Mouse (Mus musculus) limb, embryonic 13.5 days (tissue): ENCODE measurements around the gene Frmd8. TPM values are rescaled to one million over a fixed set of nuclear protein-coding genes. Genes with fewer than 3 reads are reported as not detected.
A peak's percentile ranks its signal among the peaks of the same experiment; 100 is the strongest.

Experiments used
- ATAC-seq: fragments of 200-750 bp; cut with Nextera tagmentation; 2 replicates; pipeline ENCODE4 v1.8.0; 2017; ENCODE audit warnings: low read depth, moderate number of reproducible peaks, moderate TSS enrichment; ENCODE audit not compliant: low FRiP score
- H3K27ac ChIP-seq: fragments of 300-500 bp; sonication (generic); 2 replicates; pipeline ENCODE4 v1.5.1; 2015; ENCODE audit warnings: inconsistent platforms, mild to moderate bottlenecking, moderate library complexity
- H3K27me3 ChIP-seq: fragments of 300-500 bp; sonication (generic); 2 replicates; pipeline ENCODE4 v1.6.1; 2015; ENCODE audit warnings: mild to moderate bottlenecking, inconsistent platforms
- H3K36me3 ChIP-seq: fragments of 300-500 bp; sonication (generic); 2 replicates; pipeline ENCODE4 v1.6.1; 2015; ENCODE audit warnings: inconsistent platforms, mild to moderate bottlenecking, moderate library complexity
- H3K4me1 ChIP-seq: fragments of 300-500 bp; sonication (generic); 2 replicates; pipeline ENCODE4 v1.6.1; 2015; ENCODE audit warnings: inconsistent platforms
- H3K4me2 ChIP-seq: fragments of 300-500 bp; sonication (generic); replicated peaks from 2 replicates; pipeline ENCODE4 v1.6.1; 2015; ENCODE audit warnings: inconsistent platforms, mild to moderate bottlenecking, moderate library complexity
- H3K4me3 ChIP-seq: fragments of 300-500 bp; sonication (generic); 2 replicates; pipeline ENCODE4 v1.5.1; 2015; ENCODE audit warnings: moderate library complexity, mild to moderate bottlenecking, inconsistent platforms
- H3K9ac ChIP-seq: fragments of 300-500 bp; sonication (generic); 2 replicates; pipeline ENCODE4 v1.6.1; 2015; ENCODE audit warnings: mild to moderate bottlenecking, inconsistent platforms
- H3K9me3 ChIP-seq: fragments of 300-500 bp; sonication (generic); 2 replicates; pipeline ENCODE4 v1.6.1; 2016; ENCODE audit warnings: inconsistent platforms
- WGBS: fragments of 180-500 bp; shearing (Covaris S2); methylation state at CpG from one replicate; pipeline ENCODE4 v1.1.7; 2015; 5-methylcytosine and 5-hydroxymethylcytosine counted together
- polyA plus RNA-seq: library from polyadenylated mRNA; unstranded; fragments of >200 nt; fragmentation: Nextera tagmentation; extraction: Ambion mirVana; gene quantifications from 2 replicates; pipeline ENCODE4 v1.2.1, GENCODE M21; 2015

Frmd8 gene
- polyA plus RNA-seq, 1 experiment from 2014 or later, result 32.2 TPM

DNA sequence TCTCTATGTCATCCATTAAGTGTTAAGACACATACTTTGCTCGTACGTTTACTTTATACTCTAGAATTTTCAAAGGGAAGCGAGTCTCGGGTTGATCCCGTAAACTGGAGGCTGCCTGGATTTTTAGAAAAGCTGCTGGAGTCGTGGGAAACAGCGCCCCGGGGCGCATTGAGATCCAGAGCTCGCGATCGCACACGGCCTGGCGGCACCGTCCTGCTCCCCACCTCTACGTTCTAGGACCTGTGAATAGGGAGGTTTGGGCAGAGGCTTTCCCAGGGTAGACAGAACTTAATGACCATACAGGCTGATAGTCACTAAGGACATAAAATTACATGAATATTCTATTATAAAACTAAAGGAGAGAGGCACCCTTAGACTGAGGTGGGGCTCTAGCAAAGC lies 71.2 kb downstream of the Frmd8 start:
- Histone ChIP-seq H3K4me3 (peak overlapping the region; percentile 99), H3K9ac (peak overlapping the region; percentile 71), H3K4me1 (peaks cover 43% of the 10 kb centered on the region), H3K27me3 (no peaks in the 10 kb centered on the region), H3K9me3 (no peaks in the 10 kb centered on the region), H3K36me3 (peaks cover 3% of the 10 kb centered on the region), H3K27ac (peak overlapping the region; percentile 100), H3K4me2 (peak overlapping the region; percentile 89)
- 1% methylated on average over 16 of the region's 16 CpGs for WGBS
- ATAC-seq, result peak; percentile 18; the same call in 1 of the 2 replicates

- H3K36me3 ChIP-seq, result peaks cover 9% of the 10 kb centered on the region
- peak; percentile 97 for ATAC-seq
- H3K4me3 ChIP-seq, result peak overlapping the region; percentile 99
- no peaks in the 10 kb centered on the region for H3K9me3 ChIP-seq
- peaks cover 37% of the 10 kb centered on the region for H3K4me1 ChIP-seq
- peak overlapping the region; percentile 89 for H3K4me2 ChIP-seq
- no peaks in the 10 kb centered on the region for H3K27me3 ChIP-seq
- under 1% methylated on average over 67 of the region's 67 CpGs for WGBS
- peak overlapping the region; percentile 84 for H3K9ac ChIP-seq
- peak overlapping the region; percentile 100 for H3K27ac ChIP-seq
These were observed 71.8 kb downstream of the Frmd8 start for GRCm38 (mm10) chr19:5803041-5803880.

DNA sequence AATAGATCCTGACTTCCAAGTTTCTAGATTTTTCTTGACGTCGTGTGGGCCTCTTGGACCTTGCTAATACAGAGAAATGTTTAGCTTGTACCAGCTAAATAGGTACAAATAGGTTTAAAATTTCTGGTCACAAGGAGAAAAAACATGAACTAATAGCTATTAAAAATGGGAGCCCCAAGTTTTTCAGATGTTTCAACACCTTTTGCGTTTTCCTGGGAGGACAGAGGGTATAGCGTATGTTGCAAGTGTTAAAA lies 72.4 kb downstream of the Frmd8 start:
- no peak for ATAC-seq
- no peaks in the 10 kb centered on the region for H3K9me3 ChIP-seq
- peak overlapping the region; percentile 89 for H3K4me2 ChIP-seq
- peaks cover 13% of the 10 kb centered on the region for H3K36me3 ChIP-seq
- H3K27me3 ChIP-seq, result no peaks in the 10 kb centered on the region
- H3K4me1 ChIP-seq, result peaks cover 36% of the 10 kb centered on the region
- H3K9ac ChIP-seq, result peak overlapping the region; percentile 84
- WGBS, result under 1% methylated on average over 4 of the region's 4 CpGs
- H3K4me3 ChIP-seq, result peak overlapping the region; percentile 99
- peak overlapping the region; percentile 100 for H3K27ac ChIP-seq

GRCm38 (mm10) chr19:5802011-5802786 lies 72.9 kb downstream of the Frmd8 start:
- H3K4me1 ChIP-seq, result peaks cover 38% of the 10 kb centered on the region
- WGBS, result under 1% methylated on average over 25 of the region's 25 CpGs
- ATAC-seq, result 0 out of 2 replicates have a peak, but pooled peaks have one; percentile 37

GRCm38 (mm10) chr19:5801432-5801964 lies 73.6 kb downstream of the Frmd8 start:
- ATAC-seq, result no peak
- Histone ChIP-seq H3K27me3 (no peaks in the 10 kb centered on the region), H3K36me3 (peaks cover 25% of the 10 kb centered on the region), H3K4me2 (peak overlapping the region; percentile 95), H3K4me3 (peak overlapping the region; percentile 99), H3K9me3 (no peaks in the 10 kb centered on the region), H3K4me1 (peaks cover 38% of the 10 kb centered on the region), H3K27ac (peak overlapping the region; percentile 100), H3K9ac (peak overlapping the region; percentile 100)
- 9% methylated on average over 3 of the region's 3 CpGs for WGBS

More at GRCm38 (mm10) chr19:5802011-5802786, 72.9 kb downstream of the Frmd8 start:
- peak overlapping the region; percentile 99 for H3K4me3 ChIP-seq
- no peaks in the 10 kb centered on the region for H3K27me3 ChIP-seq
- H3K4me2 ChIP-seq, result peak overlapping the region; percentile 95
- H3K27ac ChIP-seq, result peak overlapping the region; percentile 100
- no peaks in the 10 kb centered on the region for H3K9me3 ChIP-seq
- H3K9ac ChIP-seq, result peak overlapping the region; percentile 100
- peaks cover 18% of the 10 kb centered on the region for H3K36me3 ChIP-seq

- H3K4me3 ChIP-seq, result peak overlapping the region; percentile 99
- no peaks in the 10 kb centered on the region for H3K9me3 ChIP-seq
- H3K36me3 ChIP-seq, result peaks cover 32% of the 10 kb centered on the region
- WGBS, result under 1% methylated on average over 19 of the region's 19 CpGs
- H3K27me3 ChIP-seq, result no peaks in the 10 kb centered on the region
- ATAC-seq, result no peak
- H3K4me2 ChIP-seq, result peak overlapping the region; percentile 95
- H3K27ac ChIP-seq, result peak overlapping the region; percentile 100
- H3K4me1 ChIP-seq, result peaks cover 39% of the 10 kb centered on the region
- H3K9ac ChIP-seq, result peak overlapping the region; percentile 100
These were observed 74.2 kb downstream of the Frmd8 start for GRCm38 (mm10) chr19:5800632-5801431.

- Histone ChIP-seq H3K4me3 (peak overlapping the region; percentile 99), H3K36me3 (peaks cover 37% of the 10 kb centered on the region), H3K27me3 (no peaks in the 10 kb centered on the region), H3K9ac (peak overlapping the region; percentile 100), H3K9me3 (no peaks in the 10 kb centered on the region), H3K27ac (peak overlapping the region; percentile 100), H3K4me1 (peaks cover 41% of the 10 kb centered on the region), H3K4me2 (peak overlapping the region; percentile 95)
- no peak for ATAC-seq
- 2% methylated on average over 2 of the region's 2 CpGs for WGBS
These were observed 74.8 kb downstream of the Frmd8 start for GRCm38 (mm10) chr19:5800350-5800631.

Other genes starting within 250 kb of the Frmd8 start
- gene Rela, start 237.8 kb downstream of the Frmd8 start, polyA plus RNA-seq, result 47.6 and 48.5 TPM in 2 replicates
- 25.2 and 27.8 TPM in 2 replicates for gene Sipa1, start 211.6 kb downstream of the Frmd8 start, polyA plus RNA-seq
- 18.2 and 18.5 TPM in 2 replicates for gene Map3k11, start 186.5 kb downstream of the Frmd8 start, polyA plus RNA-seq
- 25.4 and 28.7 TPM in 2 replicates for gene Pcnx3, start 186.4 kb downstream of the Frmd8 start, polyA plus RNA-seq
- 0.51 and 0.75 TPM in 2 replicates for gene Kcnk7, start 170.9 kb downstream of the Frmd8 start, polyA plus RNA-seq
- gene Ehbp1l1, start 149.0 kb downstream of the Frmd8 start, polyA plus RNA-seq, result 20.4 and 21.2 TPM in 2 replicates
- 128 and 141 TPM in 2 replicates for gene Fam89b, start 145.6 kb downstream of the Frmd8 start, polyA plus RNA-seq
- gene Ltbp3, start 134.4 kb downstream of the Frmd8 start, polyA plus RNA-seq, result 41.1 and 48.9 TPM in 2 replicates
- 76.9 and 82.7 TPM in 2 replicates for gene Scyl1, start 103.9 kb downstream of the Frmd8 start, polyA plus RNA-seq
- 2.3 and 2.4 TPM in 2 replicates for gene Slc25a45, start 2.5 kb upstream of the Frmd8 start, polyA plus RNA-seq
- gene Tigd3, start 18.9 kb upstream of the Frmd8 start, polyA plus RNA-seq, result 4.7 and 5.5 TPM in 2 replicates
- 174 and 185 TPM in 2 replicates for gene Dpf2, start 37.7 kb upstream of the Frmd8 start, polyA plus RNA-seq
- gene Cdc42ep2, start 49.5 kb upstream of the Frmd8 start, polyA plus RNA-seq, result 4.7 and 5.3 TPM in 2 replicates
- gene Pola2, start 88.9 kb upstream of the Frmd8 start, polyA plus RNA-seq, result 70.9 and 75.7 TPM in 2 replicates
- not detected in 2 replicates for gene Slc22a20, start 110.9 kb upstream of the Frmd8 start, polyA plus RNA-seq
- 7.1 and 8.0 TPM in 2 replicates for gene Capn1, start 140.6 kb upstream of the Frmd8 start, polyA plus RNA-seq
- gene Syvn1, start 171.3 kb upstream of the Frmd8 start, polyA plus RNA-seq, result 27.2 and 34.0 TPM in 2 replicates
- 76.9 and 80.0 TPM in 2 replicates for gene Mrpl49, start 182.5 kb upstream of the Frmd8 start, polyA plus RNA-seq
- gene Fau, start 182.6 kb upstream of the Frmd8 start, polyA plus RNA-seq, result 760 and 823 TPM in 2 replicates
- 29.0 and 29.8 TPM in 2 replicates for gene Znhit2, start 185.9 kb upstream of the Frmd8 start, polyA plus RNA-seq
- 17.4 and 24.0 TPM in 2 replicates for gene Tm7sf2, start 193.1 kb upstream of the Frmd8 start, polyA plus RNA-seq
- 69.7 and 72.5 TPM in 2 replicates for gene Vps51, start 202.0 kb upstream of the Frmd8 start, polyA plus RNA-seq
- gene Tmem262, start 204.8 kb upstream of the Frmd8 start, polyA plus RNA-seq, result not detected in 2 replicates
- gene Gm28374, start 207.0 kb upstream of the Frmd8 start, polyA plus RNA-seq, result 1.9 and 2.3 TPM in 2 replicates
- gene Zfpl1, start 209.7 kb upstream of the Frmd8 start, polyA plus RNA-seq, result 85.9 and 92.5 TPM in 2 replicates
- 36.5 and 37.6 TPM in 2 replicates for gene Cdca5, start 209.7 kb upstream of the Frmd8 start, polyA plus RNA-seq
- gene AC131692.1, start 219.1 kb upstream of the Frmd8 start, polyA plus RNA-seq, result 0.73 TPM in 1 of 2 replicates, not detected in the other
- gene Naaladl1, start 230.5 kb upstream of the Frmd8 start, polyA plus RNA-seq, result 0.46 and 0.65 TPM in 2 replicates
- 42.9 and 44.0 TPM in 2 replicates for gene Sac3d1, start 243.4 kb upstream of the Frmd8 start, polyA plus RNA-seq